Mouse (Mus musculus) embryonic facial prominence, embryonic 14.5 days (tissue): ENCODE measurements around the gene Rab4b. TPM values are rescaled to one million over a fixed set of nuclear protein-coding genes. Genes with fewer than 3 reads are reported as not detected.

ENCODE experiments used
- ATAC-seq: fragments of 200-750 bp; cut with Nextera tagmentation; 2 replicates; pipeline ENCODE4 v1.8.0; 2017; ENCODE audit warnings: low read depth, moderate number of reproducible peaks, moderate TSS enrichment
- DNase-seq: peaks from one replicate; pipeline ENCODE4 v3.0.0-alpha.2; 2015; ENCODE audit warnings: low spot score
- H3K27ac ChIP-seq: fragments of 300-500 bp; sonication (generic); replicated peaks from 2 replicates; pipeline ENCODE4 v1.5.1; 2014; ENCODE audit warnings: low read depth, mild to moderate bottlenecking, low read length, moderate library complexity
- H3K27me3 ChIP-seq: fragments of 300-500 bp; sonication (generic); replicated peaks from 2 replicates; pipeline ENCODE4 v1.6.1; 2014; ENCODE audit warnings: low read length; ENCODE audit not compliant: control insufficient read depth, insufficient read depth
- H3K36me3 ChIP-seq: fragments of 300-500 bp; sonication (generic); 2 replicates; pipeline ENCODE4 v1.6.1; 2014; ENCODE audit warnings: low read length, mixed read lengths; ENCODE audit not compliant: control insufficient read depth, insufficient read depth
- H3K4me1 ChIP-seq: fragments of 300-500 bp; sonication (generic); 2 replicates; pipeline ENCODE4 v1.6.1; 2014; ENCODE audit warnings: antibody characterized with exemption, low read length; ENCODE audit not compliant: control insufficient read depth, insufficient read depth
- H3K4me2 ChIP-seq: fragments of 300-500 bp; sonication (generic); 2 replicates; pipeline ENCODE4 v1.6.1; 2014; ENCODE audit warnings: low read depth, mild to moderate bottlenecking, low read length, moderate library complexity, mixed read lengths
- H3K4me3 ChIP-seq: fragments of 300-500 bp; sonication (generic); 2 replicates; pipeline ENCODE4 v1.5.1; 2014; ENCODE audit warnings: low read depth, mild to moderate bottlenecking, low read length
- H3K9ac ChIP-seq: fragments of 300-500 bp; sonication (generic); 2 replicates; pipeline ENCODE4 v1.6.1; 2014; ENCODE audit warnings: low read depth, mild to moderate bottlenecking, low read length, moderate library complexity, mixed read lengths
- H3K9me3 ChIP-seq: fragments of 300-500 bp; sonication (generic); 2 replicates; pipeline ENCODE4 v1.6.1; 2016; ENCODE audit warnings: low read length; ENCODE audit not compliant: control insufficient read depth
- WGBS: fragments of 180-500 bp; shearing (Covaris S2); extraction: QIAGEN DNeasy Blood & Tissue Kit; methylation state at CpG from one replicate; pipeline ENCODE4 v1.1.7; 2014; 5-methylcytosine and 5-hydroxymethylcytosine counted together
- polyA plus RNA-seq: library from polyadenylated mRNA; unstranded; fragments of >200 nt; fragmentation: Nextera tagmentation; extraction: Ambion mirVana; gene quantifications from 2 replicates; pipeline ENCODE4 v1.2.1, GENCODE M21; 2014

Gene Rab4b
- polyA plus RNA-seq, 1 experiment from 2014 or later: 58.2 TPM

DNA sequence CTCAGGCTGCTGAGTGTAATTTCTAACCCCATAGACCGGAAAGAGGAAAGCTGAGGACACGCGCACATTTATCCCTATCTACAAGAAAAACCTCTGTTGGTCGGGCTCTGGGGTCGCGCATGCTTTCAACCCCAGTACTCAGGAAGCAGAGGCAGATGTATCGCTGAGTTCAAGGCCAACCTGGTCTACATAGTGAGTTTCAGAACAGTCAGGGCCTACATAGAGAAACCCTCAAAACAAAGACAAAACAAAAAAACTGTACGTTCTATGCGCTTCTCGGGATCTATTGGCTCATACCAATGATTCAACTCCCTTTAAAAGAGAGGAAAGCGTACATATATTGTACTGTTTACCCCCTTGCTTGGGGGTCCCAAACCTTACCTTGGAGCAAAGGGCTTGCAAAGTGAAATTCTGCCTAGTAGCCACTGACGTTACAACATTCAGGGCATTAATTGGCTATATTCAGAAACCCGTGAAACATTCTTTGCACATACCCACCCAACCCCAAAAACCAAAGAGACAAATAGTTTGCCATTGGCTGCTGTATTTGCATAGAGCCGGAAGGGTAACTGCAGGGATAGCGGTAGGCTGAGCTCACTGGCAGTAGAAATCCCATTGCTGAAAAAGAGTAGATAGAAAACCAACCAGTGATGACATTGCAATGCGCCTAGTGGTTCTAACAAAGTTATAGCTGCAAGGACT lies 672 bp upstream of the Rab4b start:
- peak overlapping the region; percentile 50 for H3K9ac ChIP-seq
- no peaks in the 10 kb centered on the region for H3K4me1 ChIP-seq
- H3K36me3 ChIP-seq: peaks cover 16% of the 10 kb centered on the region
- H3K4me2 ChIP-seq: peak overlapping the region; percentile 57
- peak overlapping the region; percentile 66 for H3K4me3 ChIP-seq
- DNase-seq (no peak), ATAC-seq (no peak)
- 49% methylated on average over 16 of the region's 16 CpGs for WGBS
- H3K9me3 ChIP-seq: no peaks in the 10 kb centered on the region
- peak overlapping the region; percentile 80 for H3K27ac ChIP-seq
- no peaks in the 10 kb centered on the region for H3K27me3 ChIP-seq

DNA sequence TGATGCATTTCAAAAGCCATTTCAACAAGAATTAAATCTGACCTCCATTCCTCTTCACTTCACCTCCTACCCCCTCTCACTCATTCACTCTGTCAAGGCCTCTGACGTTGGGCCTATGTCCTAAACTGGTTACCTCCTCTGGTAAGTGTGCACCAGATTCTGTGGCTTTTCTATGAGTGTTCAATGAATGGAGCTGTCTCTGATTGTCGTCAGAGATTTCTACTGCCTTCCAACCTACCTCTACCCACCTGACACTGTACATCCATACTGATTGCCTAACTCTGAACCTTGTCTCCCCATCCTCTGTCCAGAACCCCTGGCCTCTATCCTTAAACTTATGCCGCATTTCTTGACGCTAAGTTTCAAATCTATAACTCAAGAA lies 763 bp downstream of the Rab4b start:
- H3K4me1 ChIP-seq: no peaks in the 10 kb centered on the region
- peak overlapping the region; percentile 65 for H3K9ac ChIP-seq
- H3K27me3 ChIP-seq: no peaks in the 10 kb centered on the region
- no peaks in the 10 kb centered on the region for H3K9me3 ChIP-seq
- peak overlapping the region; percentile 58 for H3K4me2 ChIP-seq
- H3K27ac ChIP-seq: peak overlapping the region; percentile 95
- ATAC-seq (no peak), DNase-seq (no peak)
- H3K4me3 ChIP-seq: peak overlapping the region; percentile 66
- 16% methylated on average over 4 of the region's 4 CpGs for WGBS
- peaks cover 21% of the 10 kb centered on the region; the same call in 1 of the 2 replicates for H3K36me3 ChIP-seq

DNA sequence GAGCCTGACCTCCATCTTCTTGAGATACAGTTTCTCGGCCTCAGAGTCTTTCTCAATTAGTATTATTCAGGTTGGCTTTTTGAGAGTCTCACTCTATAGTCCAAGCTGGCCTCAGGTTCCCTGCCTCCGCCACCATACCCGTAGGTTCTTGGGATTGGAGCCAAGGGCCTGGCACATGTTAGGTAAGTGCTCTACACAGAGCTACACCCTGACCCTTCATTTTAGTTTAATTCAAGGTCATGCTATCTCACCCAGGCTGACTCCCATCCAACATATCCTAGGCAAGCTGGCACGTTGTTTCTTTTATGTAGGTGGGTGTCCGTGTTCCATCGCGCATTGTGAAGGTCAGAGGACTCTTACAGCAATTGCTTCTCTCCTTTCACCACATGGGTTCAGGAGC lies 3.8 kb downstream of the Rab4b start:
- 92% methylated on average over 7 of the region's 7 CpGs for WGBS
- no peaks in the 10 kb centered on the region for H3K4me1 ChIP-seq
- no peaks in the 10 kb centered on the region for H3K27me3 ChIP-seq
- no peak overlapping the region for H3K9ac ChIP-seq
- no peaks in the 10 kb centered on the region for H3K9me3 ChIP-seq
- ATAC-seq (no peak), DNase-seq (no peak)
- peaks cover 51% of the 10 kb centered on the region for H3K36me3 ChIP-seq
- no peak overlapping the region for H3K4me3 ChIP-seq
- H3K4me2 ChIP-seq: no peak overlapping the region
- no peak overlapping the region for H3K27ac ChIP-seq

- Histone ChIP-seq H3K4me2 (no peak overlapping the region), H3K9me3 (no peaks in the 10 kb centered on the region), H3K4me1 (no peaks in the 10 kb centered on the region), H3K27me3 (no peaks in the 10 kb centered on the region), H3K9ac (no peak overlapping the region), H3K36me3 (peaks cover 52% of the 10 kb centered on the region), H3K27ac (no peak overlapping the region), H3K4me3 (no peak overlapping the region)
- DNase-seq (no peak), ATAC-seq (no peak)
- WGBS: 97% methylated on average over 14 of the region's 15 CpGs
Observed at GRCm38 (mm10) chr7:27174496-27174895, 4.2 kb downstream of the Rab4b start.

DNA sequence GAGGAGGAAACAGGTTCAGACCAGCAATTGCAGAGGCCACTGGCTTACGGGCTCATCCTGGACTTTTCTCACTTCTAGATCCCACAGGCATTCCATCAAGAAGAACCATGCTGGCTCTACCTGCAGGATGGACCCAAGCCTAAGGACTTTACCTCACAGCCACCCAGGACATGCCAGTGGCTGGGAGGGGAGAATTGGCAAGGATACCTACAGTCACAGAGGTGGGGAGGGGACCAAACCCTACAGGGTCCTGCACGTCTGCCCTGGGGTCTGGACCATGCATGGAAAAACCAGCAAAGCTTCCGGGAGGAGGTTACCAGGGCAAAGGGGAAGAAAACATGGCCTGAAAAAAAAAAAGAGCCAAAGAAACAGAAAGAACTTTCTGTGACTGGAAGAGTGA lies 7.7 kb downstream of the Rab4b start:
- no peak overlapping the region for H3K4me3 ChIP-seq
- no peak overlapping the region for H3K27ac ChIP-seq
- DNase-seq (no peak), ATAC-seq (no peak)
- no peaks in the 10 kb centered on the region for H3K27me3 ChIP-seq
- H3K4me2 ChIP-seq: no peak overlapping the region
- no peak overlapping the region for H3K9ac ChIP-seq
- no peaks in the 10 kb centered on the region for H3K4me1 ChIP-seq
- H3K36me3 ChIP-seq: peaks cover 52% of the 10 kb centered on the region
- H3K9me3 ChIP-seq: no peaks in the 10 kb centered on the region
- WGBS: 91% methylated on average over 3 of the region's 3 CpGs

- Histone ChIP-seq H3K4me2 (no peak overlapping the region), H3K9me3 (no peaks in the 10 kb centered on the region), H3K27ac (no peak overlapping the region), H3K36me3 (peaks cover 49% of the 10 kb centered on the region), H3K4me3 (no peak overlapping the region), H3K4me1 (peaks cover 19% of the 10 kb centered on the region), H3K9ac (no peak overlapping the region), H3K27me3 (no peaks in the 10 kb centered on the region)
- no peak for ATAC-seq
- DNase-seq: no peak
- 86% methylated on average over 5 of the region's 5 CpGs for WGBS
Observed at GRCm38 (mm10) chr7:27168371-27168770, 10.3 kb downstream of the Rab4b start.

DNA sequence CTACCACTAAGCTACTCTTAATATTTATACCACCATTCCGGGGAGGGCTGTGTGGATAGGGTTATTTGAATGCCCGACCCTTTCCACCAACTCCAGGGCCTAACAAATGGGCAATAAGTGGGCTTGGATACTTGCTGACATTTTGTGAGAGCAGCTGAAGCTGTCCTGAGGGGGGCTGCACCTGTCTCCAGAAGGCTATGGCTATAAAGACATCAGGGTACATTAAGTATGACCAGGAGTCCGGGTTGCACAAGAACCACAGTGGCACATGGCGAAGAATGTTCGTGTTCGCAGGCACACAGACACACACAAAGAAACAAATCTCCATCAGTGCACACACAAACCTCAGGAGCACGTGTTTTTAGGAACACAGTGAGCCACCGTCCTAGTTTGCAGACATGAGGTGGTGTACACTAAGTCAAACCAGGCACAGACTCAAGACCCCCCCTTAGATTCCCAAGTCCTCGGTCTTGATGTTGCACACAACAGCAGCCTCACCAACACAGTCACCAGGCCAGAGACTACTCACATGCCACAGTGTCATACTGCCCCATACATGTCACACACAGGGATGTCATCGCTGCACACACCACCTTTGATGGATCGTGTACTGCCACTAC lies 11.1 kb downstream of the Rab4b start:
- peaks cover 43% of the 10 kb centered on the region for H3K36me3 ChIP-seq

GRCm38 (mm10) chr7:27166614-27167474 lies 11.9 kb downstream of the Rab4b start, which contains the start of gene Egln2:
TSS of gene Egln2 (minus strand) at chr7:27166802.
- Histone ChIP-seq H3K4me1 (peaks cover 20% of the 10 kb centered on the region), H3K36me3 (peaks cover 43% of the 10 kb centered on the region), H3K9ac (peak within 1 kb of the TSS; percentile 90), H3K27me3 (no peaks in the 10 kb centered on the region), H3K9me3 (no peaks in the 10 kb centered on the region), H3K4me2 (peak within 1 kb of the TSS; percentile 69), H3K27ac (peak within 1 kb of the TSS; percentile 97), H3K4me3 (peak within 1 kb of the TSS; percentile 69)
- WGBS: 2% methylated on average over 51 of the region's 61 CpGs
- DNase-seq: peak; percentile 96
- ATAC-seq: peak; percentile 88

More for the DNA sequence above, 11.1 kb downstream of the Rab4b start:
- peak overlapping the region; percentile 69 for H3K4me2 ChIP-seq
- peaks cover 19% of the 10 kb centered on the region for H3K4me1 ChIP-seq
- DNase-seq (no peak), ATAC-seq (no peak)
- H3K27me3 ChIP-seq: no peaks in the 10 kb centered on the region
- no peaks in the 10 kb centered on the region for H3K9me3 ChIP-seq
- peak overlapping the region; percentile 90 for H3K9ac ChIP-seq
- WGBS: 71% methylated on average over 11 of the region's 11 CpGs
- peak overlapping the region; percentile 97 for H3K27ac ChIP-seq
- peak overlapping the region; percentile 69 for H3K4me3 ChIP-seq
